Mouse (Mus musculus): ENCODE measurements around the gene Prr7. TPM values are rescaled to one million over a fixed set of nuclear protein-coding genes. Genes with fewer than 3 reads are reported as not detected.
A peak's percentile ranks its signal among the peaks of the same experiment; 100 is the strongest.

Prr7 gene
- total and polyA plus RNA-seq, 3 experiments, result 0.60 to 1.2 (median 0.89) TPM

DNA sequence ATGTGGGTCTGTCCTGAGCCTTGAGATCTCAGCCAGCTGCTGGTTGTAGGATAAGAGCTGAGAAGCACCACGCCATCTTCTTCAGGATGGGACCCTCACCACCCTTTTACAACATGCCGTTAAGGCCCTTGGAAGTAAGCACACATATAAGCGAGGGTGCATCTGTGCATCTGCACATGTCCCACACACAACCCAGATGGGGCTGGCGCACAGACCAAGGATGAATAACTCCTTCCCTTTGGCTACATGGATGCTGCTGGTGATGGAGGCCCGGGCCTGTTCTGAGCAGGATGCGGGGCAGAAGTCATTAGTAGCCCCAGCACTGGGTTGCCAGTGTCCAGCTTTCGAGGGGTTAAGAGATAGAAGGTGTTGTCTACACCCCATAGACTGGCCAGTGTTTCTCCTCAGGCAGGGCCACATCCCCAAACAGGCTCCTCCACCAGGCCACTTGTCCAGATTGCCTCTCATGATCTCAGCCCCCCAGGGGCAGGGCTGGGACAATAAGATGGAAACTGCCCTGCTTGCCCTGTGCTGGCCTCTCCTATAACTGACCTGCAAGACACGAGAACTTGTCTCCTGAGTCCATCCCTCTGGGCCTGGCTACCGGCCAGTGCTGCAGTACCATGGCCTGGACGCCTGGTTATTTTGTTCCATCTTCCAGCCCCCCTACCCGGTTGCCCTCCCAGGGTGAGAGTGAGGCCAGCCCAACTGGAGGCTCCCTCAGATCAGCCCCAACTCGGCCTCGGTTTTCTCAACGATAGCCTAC, 22.1 kb downstream of the Prr7 start:
- DNase-seq (ENCODE audit: extremely low read depth), result no peak
- H3K4me2 ChIP-seq (ENCODE audit: insufficient read depth, low read depth, poor library complexity, severe bottlenecking), result no peak overlapping the region

DNA sequence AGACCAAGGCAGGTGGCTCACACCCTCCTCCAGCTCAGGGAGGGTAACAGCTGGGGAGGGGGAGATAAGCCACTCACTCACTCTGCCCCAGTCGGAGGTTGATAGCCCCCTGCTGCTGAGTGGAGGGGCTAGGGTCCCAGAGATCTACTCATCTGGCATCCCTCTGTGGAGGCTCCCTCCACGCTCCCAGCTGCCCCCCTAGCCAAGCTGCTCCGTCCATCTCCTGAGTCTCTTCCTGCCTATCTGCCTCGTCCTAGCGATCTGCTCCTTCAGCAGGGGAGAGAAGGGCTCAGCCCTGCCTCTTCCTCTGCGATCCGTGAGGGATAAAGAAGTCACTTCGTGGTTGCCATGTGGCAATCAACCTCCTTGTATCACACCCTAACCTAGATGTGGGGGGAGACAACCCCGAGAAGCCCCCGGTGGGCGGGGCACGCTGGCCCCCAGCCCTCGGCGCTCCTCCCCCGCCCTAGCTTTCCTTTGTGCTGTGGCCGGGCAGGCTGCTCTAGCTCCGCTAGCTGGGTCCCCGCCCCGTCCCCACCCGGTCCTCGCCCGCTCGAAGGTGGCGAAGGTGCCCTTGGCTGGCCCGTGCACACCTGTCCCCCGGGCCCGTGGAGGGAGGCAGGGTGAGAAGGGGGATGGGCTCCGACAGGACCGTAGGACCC, 23.0 kb downstream of the Prr7 start:
- Histone ChIP-seq H3K9me3 (replicated peaks; ENCODE audit: low read length) (no peaks in the 10 kb centered on the region), H3K4me3 (replicated peaks in 1 of 3; ENCODE audit: low read depth in 2 of 3, low read length in 2 of 3, poor library complexity in 1 of 3) (peak overlapping the region in 1 of 3 experiments; percentile 62), H3K4me1 (ENCODE audit: control insufficient read depth in 1 of 2, insufficient read depth in 2 of 2) (peaks cover 5 to 10% of the 10 kb centered on the region in 2 experiments; a peak in 3 of 4 replicates), H3K36me3 (replicated peaks in 1 of 2; ENCODE audit: control insufficient read depth in 1 of 2, insufficient read depth in 1 of 2, low read length in 1 of 2) (no peaks in the 10 kb centered on the region), H3K9ac (ENCODE audit: insufficient read depth, low read depth) (peak overlapping the region; percentile 50; the same call in 1 of the 2 replicates), H3K79me2 (replicated peaks; ENCODE audit: control insufficient read depth, extremely low read depth, insufficient read depth, poor library complexity, severe bottlenecking) (no peaks in the 10 kb centered on the region), H3K27ac (ENCODE audit: insufficient read depth, low read depth) (no peak overlapping the region), H3K27me3 (replicated peaks) (peaks cover 87% of the 10 kb centered on the region), H3K4me2 (ENCODE audit: insufficient read depth, low read depth, poor library complexity, severe bottlenecking) (peak overlapping the region; percentile 87)
- no peak for TF ChIP-seq MAFK (IDR thresholded peaks at IDR 0.05; ENCODE audit: insufficient replicate concordance, low read length)
- DNase-seq (ENCODE audit: extremely low read depth), result no peak
- in situ Hi-C loops (cut with MboI; ENCODE audit: low pct_ligation_motif_present, low pct_unique_long_range_greater_than_20kb, low sequenced_read_pairs) (no loop called here), dilution Hi-C loops (cut with MboI; ENCODE audit: extremely low pct_ligation_motif_present, extremely low pct_unique_long_range_greater_than_20kb, low sequenced_read_pairs) (no loop called here)

More for the DNA sequence above, 22.1 kb downstream of the Prr7 start:
- H3K27me3 ChIP-seq (replicated peaks), result peaks cover 87% of the 10 kb centered on the region
- H3K79me2 ChIP-seq (replicated peaks; ENCODE audit: control insufficient read depth, extremely low read depth, insufficient read depth, poor library complexity, severe bottlenecking), result no peaks in the 10 kb centered on the region
- TF ChIP-seq MXI1 (IDR thresholded peaks at IDR 0.05; ENCODE audit: low read depth, low read length), result no peak
- no peak for TF ChIP-seq ZC3H11A (IDR thresholded peaks at IDR 0.05; ENCODE audit: low read depth, low read length)
- TF ChIP-seq ELF1 (IDR thresholded peaks at IDR 0.05; ENCODE audit: low read depth, low read length), result no peak
- no peak for TF ChIP-seq MYC (IDR thresholded peaks at IDR 0.05; ENCODE audit: low read depth, low read length)
- no peak for TF ChIP-seq ETS1 (conservative IDR thresholded peaks at IDR 0.05; ENCODE audit: low read depth, low read length)
- TF ChIP-seq GABPA (IDR thresholded peaks at IDR 0.05; ENCODE audit: insufficient replicate concordance, low read depth, low read length), result no peak
- no peak for TF ChIP-seq RAD21 (IDR thresholded peaks at IDR 0.05; ENCODE audit: low read depth, low read length)
- TF ChIP-seq BHLHE40 (IDR thresholded peaks at IDR 0.05; ENCODE audit: low read depth, low read length), result no peak
- TF ChIP-seq SMC3 (IDR thresholded peaks at IDR 0.05; ENCODE audit: low read depth, low read length), result no peak
- H3K36me3 ChIP-seq (replicated peaks in 1 of 2; ENCODE audit: control insufficient read depth in 1 of 2, insufficient read depth in 1 of 2, low read length in 1 of 2), result no peaks in the 10 kb centered on the region
- dilution Hi-C loops (cut with MboI; ENCODE audit: extremely low pct_ligation_motif_present, extremely low pct_unique_long_range_greater_than_20kb, low sequenced_read_pairs), result no loop called here
- H3K27ac ChIP-seq (ENCODE audit: insufficient read depth, low read depth), result no peak overlapping the region
- in situ Hi-C loops (cut with MboI; ENCODE audit: low pct_ligation_motif_present, low pct_unique_long_range_greater_than_20kb, low sequenced_read_pairs), result no loop called here
- H3K4me1 ChIP-seq (ENCODE audit: control insufficient read depth in 1 of 2, insufficient read depth in 2 of 2), result peaks cover 5 to 10% of the 10 kb centered on the region in 2 experiments; a peak in 3 of 4 replicates
- H3K9me3 ChIP-seq (replicated peaks; ENCODE audit: low read length), result no peaks in the 10 kb centered on the region
- no peak overlapping the region for H3K4me3 ChIP-seq (replicated peaks in 1 of 3; ENCODE audit: low read depth in 2 of 3, low read length in 2 of 3, poor library complexity in 1 of 3)
- H3K9ac ChIP-seq (ENCODE audit: insufficient read depth, low read depth), result no peak overlapping the region
